Mouse (Mus musculus) pancreas, adult 10 weeks (tissue): Measurements from ENCODE around the gene Clcn6. TPM values are rescaled to one million over a fixed set of nuclear protein-coding genes. Genes with fewer than 3 reads are reported as not detected.

Source experiments
- polyA plus RNA-seq: library from polyadenylated mRNA; stranded (reverse); fragments of 350-450 nt; fragmentation: Illumina TruSeq; extraction: RNeasy Lipid Tissue Mini Kit (QIAGEN cat#74804); gene quantifications from one replicate; pipeline ENCODE4 v1.2.3, GENCODE M21; 2015; ENCODE audit warnings: low read depth, low replicate concordance; ENCODE audit not compliant: insufficient read depth

Gene Clcn6
- 2.5 TPM for polyA plus RNA-seq

DNA sequence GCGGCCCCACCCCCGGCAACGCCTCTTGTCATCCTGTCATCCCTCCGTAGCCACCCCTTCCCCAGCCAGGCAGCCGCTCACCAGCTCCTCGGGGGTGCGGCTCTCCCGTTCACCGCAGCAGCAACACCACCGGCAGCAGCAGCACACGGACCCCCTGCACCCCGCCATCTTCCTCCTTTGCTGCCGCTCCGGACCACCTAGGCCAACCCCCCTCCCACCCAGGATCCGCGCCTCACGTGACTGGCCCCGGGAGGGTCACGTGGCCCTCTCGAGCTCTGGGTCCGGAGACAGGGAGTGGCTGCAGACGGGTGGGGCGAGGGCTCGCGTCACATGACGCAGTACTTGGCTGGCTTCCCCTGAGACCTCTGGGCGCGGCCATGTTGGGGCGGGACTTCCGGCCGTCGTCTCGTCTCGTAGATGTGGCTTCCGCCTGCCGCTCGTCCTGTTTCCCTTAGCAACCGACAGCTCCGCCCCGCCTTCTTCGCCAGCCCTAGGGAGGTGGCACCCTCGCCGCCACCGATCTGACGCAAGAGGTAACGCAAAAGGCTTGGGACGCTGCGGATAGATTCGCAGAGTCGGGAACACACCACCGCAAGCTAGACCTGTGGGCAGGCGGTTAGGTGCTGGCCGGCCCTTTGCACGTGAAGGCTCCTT lies at the start of gene Clcn6, which contains the start of gene Mthfr:
Gene Clcn6 (minus strand): TSS at position 222 of the 654 bp plus-strand sequence.
Gene Mthfr (plus strand): TSS at position 478 of the 654 bp plus-strand sequence.

DNA sequence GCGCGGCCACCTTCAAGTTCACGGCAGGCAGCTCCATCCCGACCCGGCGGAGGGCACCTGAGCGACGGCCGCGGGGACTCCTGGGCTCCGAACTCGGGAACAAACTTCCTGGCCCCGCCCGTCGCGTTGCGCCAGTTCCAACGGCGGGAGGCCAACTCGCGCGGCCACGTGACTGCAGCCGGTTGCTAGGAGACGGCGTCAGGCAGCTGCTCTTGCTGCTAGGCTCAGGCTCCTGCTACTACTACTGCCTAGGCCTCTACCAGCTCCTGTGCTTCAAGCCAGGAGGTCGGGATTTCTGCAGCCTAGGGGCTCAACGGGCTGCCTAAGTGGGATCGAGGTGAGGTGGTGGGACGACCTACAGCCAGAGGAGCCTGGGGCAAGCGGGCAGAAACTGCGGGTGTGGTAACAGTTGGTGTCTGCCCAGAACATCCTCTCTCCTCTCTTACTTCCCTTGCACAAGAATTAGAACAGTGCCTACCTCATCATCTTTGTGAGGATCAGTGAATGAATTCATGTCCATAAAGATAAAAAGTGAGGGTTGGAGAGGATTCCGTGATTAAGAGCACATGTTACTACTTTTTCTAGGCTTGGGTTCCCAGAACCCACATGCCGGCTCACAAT lies 49.4 kb upstream of the Clcn6 start, which contains the start of gene Agtrap:
Gene Agtrap (minus strand): TSS at position 125 of the 621 bp plus-strand sequence.

DNA sequence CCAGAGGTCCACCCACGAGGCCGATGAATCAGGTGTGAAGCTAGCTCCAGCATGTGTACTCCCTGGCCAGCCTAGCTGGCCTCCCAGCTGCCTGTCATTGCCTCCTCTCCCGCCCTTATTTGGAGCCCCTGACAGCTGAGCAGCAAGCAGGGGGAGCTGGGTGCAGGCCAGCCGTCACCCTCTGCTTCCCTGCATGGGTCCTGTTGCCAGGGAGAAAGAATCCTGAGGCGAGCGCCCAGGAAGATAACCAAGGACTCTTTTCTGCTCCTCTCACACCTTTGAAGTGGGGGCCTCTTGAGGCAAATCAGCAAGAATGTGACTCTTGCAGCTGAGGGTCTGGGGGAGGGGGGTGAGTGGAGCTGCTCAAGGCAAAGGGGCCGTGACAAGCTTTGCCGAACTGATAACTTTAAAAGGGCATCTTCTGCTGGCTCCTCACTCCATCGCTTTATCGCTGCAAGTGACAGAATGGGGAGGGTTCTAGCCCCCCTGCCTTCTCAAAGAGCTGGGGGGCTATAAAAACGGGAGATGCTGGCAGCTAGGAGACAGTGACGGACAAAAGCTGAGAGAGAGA lies 38.3 kb downstream of the Clcn6 start, which contains the start of gene Nppa:
Gene Nppa (plus strand): TSS at position 521 of the 571 bp plus-strand sequence.

DNA sequence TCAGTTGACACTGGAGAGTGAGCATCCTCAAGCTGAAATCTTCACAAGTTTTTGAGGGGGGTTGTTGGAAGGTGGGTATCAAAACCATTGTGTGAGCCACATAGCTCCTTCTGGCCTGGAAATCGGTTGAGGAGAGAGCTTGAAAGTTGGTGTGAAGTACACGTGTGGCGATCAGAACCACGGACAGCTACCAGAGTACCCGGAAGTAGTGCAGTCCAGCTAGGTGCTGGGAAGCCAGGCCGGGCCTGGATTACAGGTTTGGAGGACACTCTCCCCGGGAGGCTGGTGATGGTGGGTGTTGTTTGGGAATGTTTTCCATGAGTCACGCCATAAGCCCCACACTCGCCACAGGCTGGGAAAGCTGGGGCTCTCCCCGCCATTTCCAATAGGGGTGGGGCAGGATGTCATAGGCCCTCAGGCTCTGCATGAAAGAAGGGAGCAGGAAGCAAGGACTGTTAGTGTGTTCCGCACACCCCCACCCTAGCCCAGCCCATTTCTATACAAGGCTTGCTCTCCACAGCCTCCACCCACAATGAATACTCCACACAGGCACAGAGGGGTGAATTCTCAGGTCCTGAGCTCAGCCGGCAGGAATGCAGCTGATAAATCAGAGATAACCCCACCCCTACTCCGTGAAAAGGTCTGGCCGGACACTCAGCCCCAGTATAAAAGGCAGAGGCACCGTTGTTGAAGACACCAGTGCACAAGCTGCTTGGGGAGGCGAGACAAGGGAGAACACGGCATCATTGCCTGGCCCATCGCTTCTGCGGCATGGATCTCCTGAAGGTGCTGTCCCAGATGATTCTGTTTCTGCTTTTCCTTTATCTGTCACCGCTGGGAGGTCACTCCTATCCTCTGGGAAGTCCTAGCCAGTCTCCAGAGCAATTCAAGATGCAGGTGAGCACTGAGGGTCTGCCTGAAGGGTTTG lies 53.2 kb downstream of the Clcn6 start, which contains the start of gene Nppb:
Gene Nppb (plus strand): TSS at position 584 of the 928 bp plus-strand sequence.

Other genes starting within 250 kb of the Clcn6 start
- gene Zfp984, start 229.0 kb downstream of the Clcn6 start, polyA plus RNA-seq: 3.6 TPM
- 2.1 TPM for gene Zfp933, start 190.5 kb downstream of the Clcn6 start, polyA plus RNA-seq
- gene Miip, start 170.0 kb downstream of the Clcn6 start, polyA plus RNA-seq: 26.2 TPM
- 1.4 TPM for gene Fv1, start 169.8 kb downstream of the Clcn6 start, polyA plus RNA-seq
- gene Mfn2, start 134.1 kb downstream of the Clcn6 start, polyA plus RNA-seq: 8.5 TPM
- 12.8 TPM for gene Plod1, start 102.1 kb downstream of the Clcn6 start, polyA plus RNA-seq
- gene 2510039O18Rik, start 97.9 kb downstream of the Clcn6 start, polyA plus RNA-seq: 7.1 TPM
- not detected for gene Nppb, start 53.0 kb downstream of the Clcn6 start, polyA plus RNA-seq
- not detected for gene Nppa, start 38.1 kb downstream of the Clcn6 start, polyA plus RNA-seq
- gene Mthfr, start 256 bp upstream of the Clcn6 start, polyA plus RNA-seq: 21.1 TPM
- gene Agtrap, start 49.2 kb upstream of the Clcn6 start, polyA plus RNA-seq: 11.2 TPM
- gene Mad2l2, start 91.6 kb upstream of the Clcn6 start, polyA plus RNA-seq: 2.2 TPM
- not detected for gene Draxin, start 91.9 kb upstream of the Clcn6 start, polyA plus RNA-seq
- gene Fbxo6, start 113.3 kb upstream of the Clcn6 start, polyA plus RNA-seq: 10.4 TPM
- gene Fbxo44, start 121.7 kb upstream of the Clcn6 start, polyA plus RNA-seq: 3.0 TPM
- 1.3 TPM for gene Fbxo2, start 121.8 kb upstream of the Clcn6 start, polyA plus RNA-seq
- gene Disp3, start 249.1 kb upstream of the Clcn6 start, polyA plus RNA-seq: not detected